Mouse (Mus musculus) bone marrow macrophage, adult 2 months (primary cell): ENCODE data around the gene Ndrg2.

Experiments
- CTCF ChIP-seq: IDR thresholded peaks from 2 replicates; pipeline ENCODE4 v1.5.1; 2012; ENCODE audit warnings: low read depth, mild to moderate bottlenecking, low read length, moderate library complexity
- POLR2A ChIP-seq: IDR thresholded peaks from 2 replicates; pipeline ENCODE4 v1.6.1; 2012; ENCODE audit warnings: mild to moderate bottlenecking, low read depth, low read length, borderline replicate concordance

DNA sequence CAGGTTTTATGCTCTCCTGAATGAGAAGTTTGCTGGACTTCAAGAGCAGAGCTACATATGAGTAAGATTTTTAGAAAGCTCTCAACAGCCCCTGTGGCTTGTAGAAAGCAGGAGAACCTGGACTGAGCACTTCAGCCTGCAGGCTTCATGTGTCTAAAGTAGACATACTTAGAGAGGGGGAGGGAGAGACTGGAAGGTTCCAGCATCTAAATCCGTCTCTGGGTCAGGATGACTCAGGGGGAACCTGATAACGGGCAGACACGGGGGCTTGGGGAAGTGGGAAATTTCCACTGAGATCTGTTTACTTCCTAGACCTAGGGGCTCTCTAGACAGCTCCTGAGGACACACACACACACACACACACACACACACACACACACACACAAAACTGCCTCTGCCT lies 1.1 kb upstream of the Ndrg2 start:
- TF ChIP-seq CTCF (no peak), POLR2A (no peak)
